Mouse (Mus musculus) spleen, adult 2 months (tissue): ENCODE data around the gene Camta1.

Experiments
- CTCF ChIP-seq: fragments of 200-500 bp; IDR thresholded peaks from 2 replicates; pipeline ENCODE4 v1.5.1; 2011; ENCODE audit warnings: mild to moderate bottlenecking, inconsistent platforms; ENCODE audit not compliant: insufficient read depth, insufficient read length, insufficient replicate concordance; ENCODE audit errors: extremely low read depth
- POLR2A ChIP-seq: fragments of 200-500 bp; IDR thresholded peaks from 2 replicates; pipeline ENCODE4 v1.6.1; 2011; ENCODE audit warnings: low read depth, low read length, inconsistent platforms

DNA sequence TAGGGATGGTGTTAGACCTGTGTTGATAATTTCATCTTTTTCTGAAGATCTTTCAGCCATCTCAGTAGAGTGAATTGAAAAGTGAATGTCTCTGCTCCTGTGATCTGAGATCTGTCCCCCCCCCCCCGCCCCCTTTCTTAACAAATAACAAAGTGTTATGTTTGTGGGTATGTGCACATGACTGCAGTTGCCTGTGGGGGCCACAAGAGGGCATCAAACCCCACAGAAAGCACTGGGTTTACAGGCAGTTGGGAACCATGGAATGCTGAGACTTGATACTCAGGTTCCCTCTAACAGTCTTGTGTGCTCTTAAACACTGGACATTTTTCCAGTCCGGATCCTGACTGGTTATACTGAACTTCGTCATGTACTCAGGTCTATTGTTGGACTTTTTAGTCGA, 350.6 kb downstream of the Camta1 start:
- TF ChIP-seq POLR2A (no peak), CTCF (no peak)
